Mouse (Mus musculus): ENCODE measurements around the gene Gins2. TPM values are rescaled to one million over a fixed set of nuclear protein-coding genes. Genes with fewer than 3 reads are reported as not detected.
A peak's percentile ranks its signal among the peaks of the same experiment; 100 is the strongest.

Gins2 gene
- polyA plus RNA-seq, 1 experiment from 2014 or later = 83.2 TPM

GRCm38 (mm10) chr8:120550937-120551676, 38.0 kb downstream of the Gins2 start:
- Histone ChIP-seq H3K9me3 (no peaks in the 10 kb centered on the region), H3K9ac (0 out of 2 replicates have a peak overlapping the region, but pooled peaks have one; percentile 0), H3K4me3 (replicated peaks) (no peak overlapping the region), H3K36me3 (replicated peaks) (peaks cover 19% of the 10 kb centered on the region), H3K4me2 (peak overlapping the region; percentile 57), H3K4me1 (peaks cover 100% of the 10 kb centered on the region), H3K27me3 (0 out of 2 replicates have a peak, but pooled peaks cover 3% of the 10 kb centered on the region), H3K27ac (peak overlapping the region; percentile 96)
- WGBS = 60% methylated on average over 11 of the region's 11 CpGs
- peak; percentile 15; the same call in 1 of the 2 replicates for ATAC-seq (ENCODE audit: low FRiP score)

DNA sequence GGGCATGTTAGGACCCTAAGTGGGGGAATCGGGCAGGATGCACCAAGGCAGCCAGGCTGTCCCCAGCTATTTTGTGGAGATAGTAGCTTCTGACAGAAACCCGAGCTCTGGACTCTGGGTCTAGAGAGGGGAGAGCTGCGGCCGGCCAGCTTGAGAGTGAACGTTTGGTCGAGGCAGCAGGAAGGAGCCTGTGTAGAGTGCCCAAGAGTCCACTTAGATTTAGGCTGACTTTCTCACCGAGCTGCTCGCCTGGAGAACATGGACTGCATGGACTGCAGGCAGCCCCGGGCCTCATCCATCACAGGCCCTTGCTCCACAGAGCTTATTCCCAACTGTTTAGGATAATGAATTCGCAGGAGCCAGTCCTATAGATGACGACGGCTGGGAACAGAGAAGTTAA, 38.7 kb downstream of the Gins2 start:
- H3K36me3 ChIP-seq (replicated peaks) = peaks cover 19% of the 10 kb centered on the region
- WGBS = 10% methylated on average over 12 of the region's 12 CpGs
- peak overlapping the region; percentile 96 for H3K27ac ChIP-seq
- peaks cover 100% of the 10 kb centered on the region for H3K4me1 ChIP-seq
- H3K4me2 ChIP-seq = peak overlapping the region; percentile 57
- H3K27me3 ChIP-seq = 0 out of 2 replicates have a peak, but pooled peaks cover 3% of the 10 kb centered on the region
- H3K4me3 ChIP-seq (replicated peaks) = 0 out of 2 replicates have a peak overlapping the region, but pooled peaks have one; percentile 24
- H3K9ac ChIP-seq = peak overlapping the region; percentile 48; the same call in 1 of the 2 replicates
- H3K9me3 ChIP-seq = no peaks in the 10 kb centered on the region
- ATAC-seq (ENCODE audit: low FRiP score) = no peak; the same call in 1 of the 2 replicates

- H3K4me3 ChIP-seq (replicated peaks) = peak overlapping the region; percentile 24
- peak; percentile 74 for ATAC-seq (ENCODE audit: low FRiP score)
Observed at GRCm38 (mm10) chr8:120549922-120550321, 39.2 kb downstream of the Gins2 start.

GRCm38 (mm10) chr8:120549321-120549921, 39.7 kb downstream of the Gins2 start:
- Histone ChIP-seq H3K4me3 (replicated peaks) (peak overlapping the region; percentile 24), H3K4me2 (peak overlapping the region; percentile 57), H3K9ac (peak overlapping the region; percentile 48), H3K27ac (peak overlapping the region; percentile 96), H3K36me3 (replicated peaks) (peaks cover 12% of the 10 kb centered on the region), H3K4me1 (peaks cover 93% of the 10 kb centered on the region), H3K9me3 (no peaks in the 10 kb centered on the region), H3K27me3 (0 out of 2 replicates have a peak, but pooled peaks cover 3% of the 10 kb centered on the region)
- 5% methylated on average over 25 of the region's 25 CpGs for WGBS
- ATAC-seq (ENCODE audit: low FRiP score) = peak; percentile 47

More at GRCm38 (mm10) chr8:120549922-120550321, 39.2 kb downstream of the Gins2 start:
- 6% methylated on average over 11 of the region's 11 CpGs for WGBS
- peak overlapping the region; percentile 96 for H3K27ac ChIP-seq
- peak overlapping the region; percentile 48 for H3K9ac ChIP-seq
- H3K36me3 ChIP-seq (replicated peaks) = peaks cover 16% of the 10 kb centered on the region
- no peaks in the 10 kb centered on the region for H3K9me3 ChIP-seq
- peaks cover 98% of the 10 kb centered on the region for H3K4me1 ChIP-seq
- H3K4me2 ChIP-seq = peak overlapping the region; percentile 57
- H3K27me3 ChIP-seq = 0 out of 2 replicates have a peak, but pooled peaks cover 3% of the 10 kb centered on the region

DNA sequence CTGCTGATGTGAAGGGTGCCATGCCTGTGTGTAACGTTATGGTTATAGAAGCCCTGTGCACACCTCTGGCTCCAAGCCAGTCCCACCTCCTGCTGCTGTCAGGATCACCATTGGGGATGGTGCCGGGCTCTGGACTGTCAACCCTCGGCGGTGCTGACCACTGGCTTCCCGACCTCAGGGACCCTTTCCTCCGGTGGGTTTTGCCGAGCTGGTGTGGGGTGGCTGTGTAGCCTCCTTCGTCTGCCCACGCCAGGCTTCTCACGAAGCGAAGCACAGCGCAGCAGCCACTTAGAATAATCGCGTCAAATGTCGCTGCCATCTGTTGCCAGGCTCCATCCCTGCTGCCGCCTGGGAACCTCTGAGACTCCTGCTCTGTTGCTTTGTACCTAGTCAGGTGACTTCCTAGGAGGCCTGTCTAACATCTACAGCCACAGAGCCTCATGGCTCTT, 40.8 kb downstream of the Gins2 start:
- ATAC-seq (ENCODE audit: low FRiP score) = no peak
- Histone ChIP-seq H3K4me1 (peaks cover 93% of the 10 kb centered on the region), H3K4me3 (replicated peaks) (no peak overlapping the region), H3K9ac (peak overlapping the region; percentile 36; the same call in 1 of the 2 replicates), H3K9me3 (no peaks in the 10 kb centered on the region), H3K27me3 (0 out of 2 replicates have a peak, but pooled peaks cover 3% of the 10 kb centered on the region), H3K4me2 (peak overlapping the region; percentile 57), H3K27ac (peak overlapping the region; percentile 96), H3K36me3 (replicated peaks) (peaks cover under 1% of the 10 kb centered on the region; the same call in 1 of the 2 replicates)
- WGBS = 46% methylated on average over 16 of the region's 16 CpGs

GRCm38 (mm10) chr8:120547562-120547961, 41.5 kb downstream of the Gins2 start:
- Histone ChIP-seq H3K9me3 (no peaks in the 10 kb centered on the region), H3K27ac (peak overlapping the region; percentile 96; the same call in 1 of the 2 replicates), H3K4me1 (peaks cover 93% of the 10 kb centered on the region), H3K4me2 (no peak overlapping the region), H3K27me3 (0 out of 2 replicates have a peak, but pooled peaks cover 5% of the 10 kb centered on the region), H3K4me3 (replicated peaks) (no peak overlapping the region), H3K9ac (peak overlapping the region; percentile 36; the same call in 1 of the 2 replicates), H3K36me3 (replicated peaks) (no peaks in the 10 kb centered on the region)
- ATAC-seq (ENCODE audit: low FRiP score) = no peak
- WGBS = 77% methylated on average over 9 of the region's 9 CpGs

- Histone ChIP-seq H3K4me3 (replicated peaks) (no peak overlapping the region), H3K27ac (no peak overlapping the region), H3K9me3 (no peaks in the 10 kb centered on the region), H3K36me3 (replicated peaks) (no peaks in the 10 kb centered on the region), H3K4me1 (peaks cover 92% of the 10 kb centered on the region), H3K27me3 (0 out of 2 replicates have a peak, but pooled peaks cover 5% of the 10 kb centered on the region), H3K4me2 (no peak overlapping the region), H3K9ac (no peak overlapping the region)
- 92% methylated on average over 5 of the region's 5 CpGs for WGBS
- no peak for ATAC-seq (ENCODE audit: low FRiP score)
Observed at GRCm38 (mm10) chr8:120544155-120544554, 44.9 kb downstream of the Gins2 start.

- H3K27ac ChIP-seq = peak overlapping the region; percentile 51
- no peak for ATAC-seq (ENCODE audit: low FRiP score)
- no peaks in the 10 kb centered on the region for H3K36me3 ChIP-seq (replicated peaks)
- H3K4me3 ChIP-seq (replicated peaks) = no peak overlapping the region
- H3K9me3 ChIP-seq = no peaks in the 10 kb centered on the region
- 64% methylated on average over 8 of the region's 8 CpGs for WGBS
- H3K4me1 ChIP-seq = peaks cover 92% of the 10 kb centered on the region
- peak overlapping the region; percentile 21 for H3K4me2 ChIP-seq
- H3K9ac ChIP-seq = no peak overlapping the region
- 0 out of 2 replicates have a peak, but pooled peaks cover 5% of the 10 kb centered on the region for H3K27me3 ChIP-seq
Observed at GRCm38 (mm10) chr8:120543416-120544055, 45.6 kb downstream of the Gins2 start.

GRCm38 (mm10) chr8:120542995-120543394, 46.1 kb downstream of the Gins2 start:
- H3K4me3 ChIP-seq (replicated peaks) = no peak overlapping the region
- H3K36me3 ChIP-seq (replicated peaks) = no peaks in the 10 kb centered on the region
- no peaks in the 10 kb centered on the region for H3K9me3 ChIP-seq
- H3K27ac ChIP-seq = peak overlapping the region; percentile 51; the same call in 1 of the 2 replicates
- peak overlapping the region; percentile 21 for H3K4me2 ChIP-seq
- 13% methylated on average over 13 of the region's 13 CpGs for WGBS
- ATAC-seq (ENCODE audit: low FRiP score) = no peak
- H3K4me1 ChIP-seq = peaks cover 92% of the 10 kb centered on the region
- H3K27me3 ChIP-seq = 0 out of 2 replicates have a peak, but pooled peaks cover 5% of the 10 kb centered on the region
- H3K9ac ChIP-seq = peak overlapping the region; percentile 36

DNA sequence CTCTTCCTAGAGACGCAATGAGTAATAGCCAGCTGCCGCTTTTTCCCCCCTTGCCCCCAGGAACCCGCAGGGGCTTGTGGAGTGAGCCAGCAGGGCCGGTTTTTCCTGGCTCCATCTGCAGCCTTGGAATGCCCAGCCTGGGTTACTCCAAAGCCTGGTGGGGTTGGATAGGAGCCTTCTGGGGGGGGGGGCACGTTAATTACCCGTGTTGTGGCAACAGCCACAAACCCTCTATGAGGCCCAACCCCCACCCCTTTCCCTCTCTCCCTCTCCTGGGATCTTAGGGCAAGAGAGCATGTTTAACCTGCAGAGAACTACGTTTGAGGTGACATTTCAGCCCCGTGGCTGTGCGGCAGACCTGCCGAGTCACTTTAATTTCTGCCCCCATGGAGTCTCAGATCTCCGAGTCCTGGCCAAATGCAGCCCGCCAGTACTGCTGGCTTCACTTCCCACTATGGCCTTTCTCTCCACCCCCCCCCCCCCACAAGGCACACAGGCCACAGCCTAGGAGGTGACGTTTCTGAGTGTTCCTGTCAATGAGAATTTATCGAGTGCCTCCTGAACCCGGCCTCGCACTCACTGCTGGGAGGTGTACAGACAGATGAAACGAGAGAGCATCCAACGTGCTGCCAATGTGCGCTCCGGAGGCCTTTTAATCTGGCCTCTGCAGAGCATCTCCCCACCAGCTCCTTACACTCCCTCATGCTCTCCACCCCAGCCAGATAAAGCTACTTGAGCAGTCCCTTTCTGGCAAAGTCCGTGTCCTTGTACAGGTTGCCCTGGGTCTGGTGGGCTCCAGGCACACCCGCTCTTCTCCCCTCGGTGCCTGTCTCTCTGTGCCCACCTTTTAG, 49.1 kb downstream of the Gins2 start:
- Histone ChIP-seq H3K4me2 (peak overlapping the region; percentile 93), H3K9ac (peak overlapping the region; percentile 85), H3K4me1 (peaks cover 91% of the 10 kb centered on the region), H3K4me3 (replicated peaks) (peak overlapping the region; percentile 68), H3K27me3 (0 out of 2 replicates have a peak, but pooled peaks cover 5% of the 10 kb centered on the region), H3K9me3 (no peaks in the 10 kb centered on the region), H3K36me3 (replicated peaks) (no peaks in the 10 kb centered on the region), H3K27ac (peak overlapping the region; percentile 99)
- ATAC-seq (ENCODE audit: low FRiP score) = no peak
- WGBS = 26% methylated on average over 23 of the region's 23 CpGs

- peak overlapping the region; percentile 85 for H3K9ac ChIP-seq
- ATAC-seq (ENCODE audit: low FRiP score) = no peak
- peak overlapping the region; percentile 99 for H3K27ac ChIP-seq
- peak overlapping the region; percentile 68 for H3K4me3 ChIP-seq (replicated peaks)
- peak overlapping the region; percentile 93 for H3K4me2 ChIP-seq
- no peaks in the 10 kb centered on the region for H3K9me3 ChIP-seq
- 0 out of 2 replicates have a peak, but pooled peaks cover 5% of the 10 kb centered on the region for H3K27me3 ChIP-seq
- no peaks in the 10 kb centered on the region for H3K36me3 ChIP-seq (replicated peaks)
- peaks cover 98% of the 10 kb centered on the region for H3K4me1 ChIP-seq
- 33% methylated on average over 6 of the region's 6 CpGs for WGBS
Observed at GRCm38 (mm10) chr8:120539381-120539774, 49.7 kb downstream of the Gins2 start.
